Mouse (Mus musculus): ENCODE results near the gene St7.

DNA sequence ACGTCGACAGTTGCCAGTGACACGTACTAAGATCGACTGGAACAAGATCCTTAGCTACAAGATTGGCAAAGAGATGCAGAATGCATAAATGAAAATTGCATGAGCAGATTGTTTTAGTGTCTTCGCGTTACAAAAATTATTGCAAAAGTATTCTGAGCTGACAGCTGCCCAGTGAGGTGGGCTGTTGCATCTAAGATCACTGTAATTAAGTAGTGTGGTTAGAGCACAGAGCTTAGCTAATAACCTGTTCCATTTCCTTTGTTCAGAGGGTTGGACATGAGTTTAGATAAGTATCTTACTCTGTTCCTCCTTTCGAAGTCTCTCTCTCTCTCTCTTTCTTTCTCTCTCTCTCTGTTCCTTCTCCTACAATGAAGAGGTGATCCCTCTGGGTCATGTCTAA, 27.4 kb upstream of the St7 start:
- TF ChIP-seq POLR2A (IDR thresholded peaks at IDR 0.05; ENCODE audit: extremely low read depth, insufficient read depth, low read length) (no peak), CTCF (IDR thresholded peaks at IDR 0.05; ENCODE audit: extremely low read depth, insufficient read depth, low read length) (no peak)
